Mouse (Mus musculus): ENCODE measurements around the gene Gm14401.
"Not testable (repeated sequence)": the region's sequence is repeated elsewhere in the genome, so short reads cannot be mapped to it uniquely, and the experiment has no call there.

Gene Gm14401

DNA sequence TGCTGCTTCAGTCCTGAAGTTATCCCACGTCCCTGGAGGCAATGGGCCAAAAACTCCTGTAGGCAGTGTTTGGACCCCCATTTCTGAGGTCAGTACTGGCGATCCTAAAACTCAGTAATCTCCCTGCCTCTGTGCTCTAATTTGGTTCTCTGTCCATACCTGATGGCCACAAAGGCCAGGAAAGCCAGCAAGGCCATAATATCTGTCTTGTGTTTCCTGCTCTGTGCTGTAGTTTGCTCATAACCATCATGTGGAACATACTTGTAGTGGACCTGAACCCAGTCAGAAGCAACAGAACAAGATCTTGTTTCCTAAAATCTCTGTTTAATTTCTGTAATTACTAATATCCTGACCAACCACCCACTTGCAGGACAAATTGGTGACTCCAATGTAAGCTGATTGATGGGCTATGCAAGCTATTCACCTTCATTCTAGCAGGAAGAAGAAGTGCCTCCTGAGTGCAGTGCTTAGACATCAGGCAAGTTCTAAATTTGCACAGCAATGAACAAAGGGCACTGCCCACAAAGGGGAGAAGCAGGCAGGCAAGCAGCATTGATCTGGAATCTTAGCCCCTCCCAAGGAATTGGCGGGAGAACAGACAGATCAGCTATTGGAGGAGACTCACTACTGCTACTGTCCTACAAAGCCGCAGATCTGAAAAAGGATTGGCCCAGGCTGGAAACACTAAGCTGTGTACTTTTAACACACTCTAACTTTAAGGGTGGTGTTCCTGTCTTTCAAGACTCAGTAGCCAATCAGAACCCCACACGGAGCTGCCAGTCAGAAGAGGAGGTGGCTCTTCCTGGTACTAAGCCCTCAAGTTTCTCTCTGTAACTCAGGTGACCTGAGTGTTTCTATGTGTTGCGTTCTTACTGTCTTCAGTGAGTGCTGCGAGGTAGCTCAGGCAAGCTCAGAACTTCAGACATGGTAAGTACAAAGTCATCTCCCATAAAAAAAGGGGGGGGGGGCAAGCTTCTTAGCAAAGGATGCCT, at the start of gene Gm14401:
Gene Gm14401 (plus strand): TSS at position 889 of the 992 bp plus-strand sequence.
- not testable (repeated sequence) for DNase-seq

DNA sequence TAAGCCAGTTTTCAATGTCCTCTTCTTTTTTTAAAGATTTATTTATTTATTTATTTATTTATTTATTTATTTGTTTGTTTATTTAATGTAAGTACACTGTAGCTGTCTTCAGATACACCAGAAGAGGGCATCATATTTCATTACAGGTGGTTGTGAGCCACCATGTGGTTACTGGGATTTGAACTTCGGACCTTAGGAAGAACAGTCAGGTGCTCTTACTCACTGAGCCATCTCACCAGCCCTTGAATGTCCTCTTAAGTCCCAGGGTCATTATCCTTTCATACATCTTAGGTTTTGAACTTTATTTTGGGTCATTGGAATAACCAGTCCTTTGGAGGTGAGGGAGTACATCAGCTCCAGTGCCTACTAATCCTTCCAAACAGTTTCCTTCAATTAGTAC, 1.3 kb upstream of the Gm14401 start:
- not testable (repeated sequence) for DNase-seq

DNA sequence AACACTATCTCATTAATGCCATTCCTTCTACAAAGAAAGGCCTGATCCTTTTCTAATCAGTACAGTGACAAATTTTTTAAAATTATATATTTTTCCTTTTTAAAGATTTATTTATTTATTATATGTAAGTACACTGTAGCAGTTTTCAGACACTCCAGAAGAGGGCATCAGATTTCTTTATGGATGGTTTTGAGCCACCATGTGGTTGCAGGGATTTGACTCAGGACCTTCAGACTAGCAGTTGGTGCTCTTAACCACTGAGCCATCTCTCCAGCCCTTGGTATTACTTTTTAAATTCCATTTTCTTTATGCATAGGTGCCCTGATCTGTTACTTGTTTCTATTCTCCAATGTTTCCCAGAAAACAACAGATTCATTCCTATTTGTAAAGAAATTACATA, 895 bp downstream of the Gm14401 start:
- not testable (repeated sequence) for DNase-seq

DNA sequence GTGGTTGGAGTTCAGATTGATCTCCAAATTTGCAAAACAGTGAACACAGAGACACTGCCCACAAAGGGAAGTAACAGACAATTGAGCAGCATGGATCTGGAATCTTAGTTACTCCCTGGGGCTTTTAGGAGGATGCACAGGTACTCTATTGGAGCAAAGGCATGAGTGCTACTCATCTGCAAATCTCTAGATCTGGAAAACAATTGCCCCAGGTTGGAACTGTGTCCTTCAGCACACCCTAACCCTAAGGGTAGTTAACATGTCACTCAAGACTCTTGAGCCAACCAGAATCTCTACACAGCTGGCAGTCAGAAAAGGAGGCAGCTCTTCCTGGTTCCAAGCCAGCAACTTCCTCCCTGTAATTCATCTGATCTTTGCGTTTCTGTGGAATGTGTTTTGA, 5.7 kb downstream of the Gm14401 start:
- not testable (repeated sequence) for DNase-seq

DNA sequence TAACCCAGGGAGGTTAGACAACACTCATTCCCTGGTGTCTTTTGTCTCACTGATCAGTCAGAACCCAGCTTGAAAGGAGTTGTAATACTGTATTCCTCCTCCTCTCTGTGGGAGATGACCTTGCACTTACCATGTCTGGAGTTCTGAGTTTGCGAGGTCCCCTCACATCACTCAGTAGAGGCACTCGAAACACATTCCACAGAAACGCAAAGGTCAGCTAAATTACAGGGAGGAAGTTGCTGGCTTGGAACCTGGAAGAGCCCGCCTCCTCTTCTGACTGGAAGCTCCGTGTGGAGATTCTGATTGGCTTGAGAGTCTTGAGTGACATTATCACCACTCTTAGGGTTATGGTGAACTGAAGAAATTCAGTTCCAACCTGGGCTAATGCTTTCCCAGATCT, 35.0 kb downstream of the Gm14401 start:
- not testable (repeated sequence) for DNase-seq

DNA sequence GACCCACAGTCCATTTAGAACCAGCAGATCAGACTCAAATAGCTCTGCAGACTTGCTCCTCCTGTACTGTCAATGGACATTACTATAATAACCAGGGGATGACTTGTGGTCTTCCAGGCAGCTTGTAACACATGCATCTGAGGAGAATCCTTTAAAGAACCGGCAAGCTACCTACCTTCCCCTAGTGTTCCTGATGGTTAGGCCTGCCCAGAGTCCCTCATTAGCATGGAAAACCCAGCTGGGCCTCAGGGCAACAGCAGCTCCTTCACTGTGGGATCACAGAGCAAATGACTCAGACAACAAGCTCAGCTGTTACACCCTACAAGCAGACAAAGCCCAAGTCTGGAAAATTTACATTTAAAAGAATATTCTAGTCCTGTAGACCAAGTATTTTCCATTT, 55.0 kb downstream of the Gm14401 start:
- DNase-seq: not testable (repeated sequence)

All from cerebellum, adult 8-10 months (tissue).